Mouse (Mus musculus) activated CD4-positive, CD25-positive, alpha-beta regulatory T cell (primary cell): ENCODE measurements around the gene Cops9. TPM values are rescaled to one million over a fixed set of nuclear protein-coding genes. Genes with fewer than 3 reads are reported as not detected.

Experiments used
- polyA plus RNA-seq, 2 experiments: library from polyadenylated mRNA; unstranded; fragments of 100-300 nt; shearing (Covaris generic); gene quantifications; one replicate each; pipeline ENCODE4 v1.2.1; 2017

The Cops9 gene
- 100 to 1,000 TPM; 234 to 278 TPM for polyA plus RNA-seq

DNA sequence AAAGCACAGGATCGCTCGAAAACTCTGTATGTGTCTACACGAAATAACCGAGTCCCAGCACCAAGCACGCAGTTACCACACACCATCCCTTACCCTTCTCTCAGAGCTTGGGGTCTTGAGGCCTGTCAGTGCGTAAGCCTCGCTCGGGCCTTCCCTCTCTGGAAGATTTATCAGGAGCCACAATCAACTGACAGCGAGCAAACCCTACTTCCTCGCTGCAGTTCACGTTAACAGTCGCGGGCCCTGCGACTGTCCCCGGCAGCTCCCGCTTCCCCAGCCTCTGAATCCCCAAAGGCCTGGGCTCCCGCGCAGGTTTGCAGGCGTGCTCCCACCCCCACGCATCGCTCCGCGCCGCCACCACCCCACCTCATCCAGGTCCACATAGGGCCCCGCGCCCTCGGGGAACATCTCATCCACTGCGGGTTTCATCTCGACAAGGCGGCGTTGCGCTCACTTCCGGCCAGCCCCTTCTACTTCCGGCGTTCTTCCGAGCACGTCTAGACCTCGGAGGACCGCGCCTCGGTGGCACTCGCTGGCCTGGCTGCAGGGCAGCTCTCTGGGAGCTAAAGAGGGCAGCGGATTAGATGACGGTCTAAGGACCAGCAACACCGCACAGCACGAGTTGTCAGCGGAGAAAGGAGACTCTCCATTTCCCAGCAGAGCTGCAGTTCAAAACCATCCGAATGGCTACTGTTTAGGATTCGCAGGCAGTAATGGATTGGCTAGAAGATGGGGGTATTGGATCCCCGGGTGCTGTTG lies at the start of gene Cops9:
TSS of gene Cops9 (minus strand) at position 472 of the 759 bp plus-strand sequence.

DNA sequence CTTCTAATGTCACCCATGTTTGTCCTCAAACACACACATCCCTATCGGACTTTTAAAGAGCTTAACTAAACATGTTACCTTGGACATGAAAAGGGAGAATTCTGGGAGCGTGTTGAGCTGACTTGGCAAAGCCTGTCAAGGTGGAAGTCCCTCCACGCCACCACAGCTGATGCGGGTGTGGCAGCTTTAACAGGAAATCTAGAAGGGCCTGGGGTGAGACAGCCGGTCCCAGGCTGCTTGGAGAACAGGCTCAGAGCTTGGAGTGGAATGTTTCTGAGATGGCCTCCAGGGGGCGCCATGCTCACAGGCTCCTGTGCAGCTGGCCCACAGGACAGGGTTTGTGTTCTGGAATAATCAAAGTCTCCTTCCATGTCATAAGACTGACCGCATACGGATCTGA lies 6.9 kb upstream of the Cops9 start, which contains the start of gene Otos:
TSS of gene Otos (minus strand) at position 169 of the 400 bp plus-strand sequence.

DNA sequence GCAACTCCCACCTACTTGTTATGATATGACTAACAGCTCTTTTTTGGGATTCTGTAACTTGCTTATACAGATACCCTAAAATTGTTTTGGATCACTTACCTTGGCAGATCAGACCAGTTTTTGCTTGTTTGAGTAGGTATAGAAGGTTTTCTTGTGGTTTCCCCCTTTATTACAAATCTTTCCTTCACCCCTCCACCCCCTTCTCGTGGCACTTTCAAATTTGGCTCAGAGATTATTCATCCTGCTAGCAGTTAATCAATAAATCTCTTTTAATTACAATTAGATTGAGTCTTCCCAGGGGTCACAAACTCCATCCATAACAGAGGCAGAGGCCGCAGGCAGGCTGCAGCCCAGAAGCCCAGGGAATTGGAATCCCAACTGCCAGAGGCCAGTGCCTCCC lies 24.3 kb downstream of the Cops9 start, which contains the start of gene Olfr12:
TSS of gene Olfr12 (plus strand) at position 301 of the 400 bp plus-strand sequence.

DNA sequence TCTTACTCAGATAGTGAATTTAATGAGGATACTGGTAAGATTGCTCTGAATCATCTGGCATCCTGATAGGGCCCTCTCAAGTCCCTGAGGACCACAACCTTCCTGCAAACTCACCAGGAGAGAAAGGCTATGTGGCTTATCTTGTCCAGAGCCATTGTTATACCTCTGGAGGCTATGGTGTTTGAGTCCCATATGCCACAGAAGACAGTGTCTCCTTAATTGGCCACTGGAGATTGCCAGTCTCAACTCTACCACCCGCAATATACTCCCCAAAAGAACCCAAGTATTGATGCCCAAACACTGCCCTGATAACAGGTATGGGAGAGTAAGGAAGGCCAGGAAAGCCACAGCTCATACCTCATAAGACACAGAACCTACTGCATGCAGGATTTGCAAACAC lies 36.3 kb downstream of the Cops9 start, which contains the start of gene Olfr1410:
TSS of gene Olfr1410 (plus strand) at position 301 of the 400 bp plus-strand sequence.

DNA sequence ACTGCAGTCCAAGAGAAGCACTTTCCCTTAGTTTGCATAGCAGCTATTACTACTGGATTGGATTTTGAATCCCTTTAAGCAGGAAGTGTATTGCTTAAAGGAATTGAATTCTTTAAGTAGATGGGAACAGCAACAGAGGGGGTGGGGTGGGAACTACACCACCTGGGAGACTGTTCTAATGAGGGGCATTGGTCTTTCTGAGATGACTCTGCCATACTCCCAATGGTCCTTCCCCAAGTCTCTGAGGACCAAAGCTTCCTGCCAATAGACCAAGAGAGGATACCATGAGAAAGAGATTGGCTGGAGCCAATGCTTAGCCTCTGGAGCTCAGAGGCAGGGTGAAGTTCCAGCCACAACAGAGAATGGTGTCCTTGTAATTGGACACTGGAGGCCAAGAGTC lies 47.7 kb downstream of the Cops9 start, which contains the start of gene Olfr1411:
TSS of gene Olfr1411 (plus strand) at position 301 of the 400 bp plus-strand sequence.

Other genes starting within 250 kb of the Cops9 start
- gene Ndufa10, start 168.1 kb downstream of the Cops9 start, polyA plus RNA-seq: 100 to 1,000 TPM; 229 to 244 TPM
- not detected for gene Olfr1416, start 156.9 kb downstream of the Cops9 start, polyA plus RNA-seq
- gene Olfr1415, start 145.9 kb downstream of the Cops9 start, polyA plus RNA-seq: not detected
- gene Olfr1414, start 123.3 kb downstream of the Cops9 start, polyA plus RNA-seq: 1 to 10 TPM in 1 of 2 experiments, not detected in 1; 1.5 TPM
- gene Olfr1413, start 70.7 kb downstream of the Cops9 start, polyA plus RNA-seq: under 1 TPM in 1 of 2 experiments, not detected in 1; 0.28 TPM
- gene Olfr1412, start 56.2 kb downstream of the Cops9 start, polyA plus RNA-seq: under 1 TPM in 1 of 2 experiments, not detected in 1; 0.06 TPM
- under 1 TPM in 1 of 2 experiments, not detected in 1; 0.14 TPM for gene Olfr1411, start 47.6 kb downstream of the Cops9 start, polyA plus RNA-seq
- gene Olfr1410, start 36.2 kb downstream of the Cops9 start, polyA plus RNA-seq: not detected
- gene Olfr12, start 24.2 kb downstream of the Cops9 start, polyA plus RNA-seq: not detected
- gene Otos, start 6.9 kb upstream of the Cops9 start, polyA plus RNA-seq: 1 to 10 TPM in 1 of 2 experiments, under 1 TPM in 1; 0.99 to 2.5 TPM
- 1 to 10 TPM; 3.1 to 5.5 TPM for gene Gpc1, start 189.7 kb upstream of the Cops9 start, polyA plus RNA-seq